Mouse (Mus musculus) cerebellum, postnatal 10 days (tissue): ENCODE measurements around the gene Sms.

Experiments
- DNase-seq, 2 experiments: peaks; one replicate each; pipeline ENCODE4 v3.0.0; 2021; ENCODE audit warnings: mixed read lengths in 2 of 2

The Sms gene

DNA sequence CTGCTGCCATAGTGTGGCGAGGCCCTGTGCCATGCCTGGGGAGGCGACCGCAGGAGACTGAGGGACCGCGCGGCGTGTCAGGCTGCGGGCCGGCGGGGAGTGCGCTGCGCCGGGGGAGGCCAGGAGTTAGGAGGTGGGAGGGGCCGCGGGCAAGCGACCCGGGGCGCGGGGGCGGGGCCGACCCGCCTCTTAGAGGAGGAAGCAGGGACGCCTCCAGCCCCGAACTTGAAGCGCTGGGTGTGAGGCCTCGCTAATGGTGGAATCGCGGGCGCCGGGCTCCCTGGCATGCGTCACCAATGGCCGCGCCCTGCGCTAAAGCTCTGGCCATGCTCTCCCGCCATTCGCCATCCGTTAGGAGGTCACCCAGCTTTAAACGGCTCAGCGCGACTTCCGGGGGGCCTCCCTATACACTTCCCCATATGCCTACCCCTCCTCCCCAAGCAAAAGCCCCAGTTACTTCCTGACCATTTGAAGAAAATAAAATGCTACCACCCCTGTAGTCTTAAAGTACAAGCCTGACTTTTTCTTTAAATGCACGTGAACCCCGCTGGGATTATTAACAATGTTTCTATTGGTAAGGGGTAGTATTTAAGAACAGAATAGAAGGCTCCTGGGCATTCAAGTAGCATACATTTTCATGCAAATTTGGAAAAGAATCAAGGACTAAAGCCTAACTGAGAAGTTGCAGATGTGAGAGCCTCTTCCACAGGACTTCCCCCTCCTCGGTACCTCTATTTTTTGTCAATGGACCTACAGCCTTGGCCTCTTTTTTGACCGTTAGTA, at the start of gene Sms:
TSS of gene Sms (minus strand) at position 344 of the 783 bp plus-strand sequence.
- DNase-seq = peak; percentile 66 to 79

DNA sequence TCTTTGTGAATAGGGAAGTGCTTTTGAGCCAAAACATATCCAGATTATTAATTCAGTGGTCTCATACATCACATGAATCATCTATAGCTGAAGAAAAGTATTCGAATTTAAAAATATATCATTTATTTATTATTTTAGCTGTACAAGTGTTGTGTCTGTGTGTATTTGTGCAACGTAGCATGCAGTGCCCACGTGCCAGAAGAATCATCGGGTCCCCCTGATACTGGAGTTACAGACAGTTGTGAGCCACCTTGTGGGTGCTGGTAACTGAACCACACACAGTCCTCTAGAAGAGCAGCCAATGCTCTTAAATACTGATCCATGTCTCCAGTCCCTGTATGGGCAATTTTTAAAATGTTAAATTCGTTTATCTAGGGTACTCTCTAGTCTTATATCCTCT, 14.3 kb upstream of the Sms start:
- no peak for DNase-seq

DNA sequence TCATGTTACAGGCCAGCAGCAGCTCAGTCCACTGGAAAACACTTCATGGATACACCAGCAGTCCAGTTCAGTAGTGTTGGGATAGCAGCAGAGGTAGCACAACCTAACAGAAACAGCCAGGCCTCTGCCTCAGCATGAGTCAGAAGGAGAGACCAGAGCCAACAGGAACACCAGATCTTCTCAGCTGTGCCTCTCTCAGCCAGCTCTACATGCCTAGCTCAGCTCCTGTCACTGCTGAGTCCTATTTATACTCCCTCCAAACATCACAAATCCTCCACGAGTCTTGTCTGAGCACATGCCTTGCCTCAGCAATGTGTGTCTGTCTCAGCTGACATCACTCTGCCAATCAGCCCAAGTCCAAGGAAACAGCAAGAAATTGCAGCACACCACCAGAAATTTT, 12.4 kb upstream of the Sms start:
- DNase-seq = no peak

DNA sequence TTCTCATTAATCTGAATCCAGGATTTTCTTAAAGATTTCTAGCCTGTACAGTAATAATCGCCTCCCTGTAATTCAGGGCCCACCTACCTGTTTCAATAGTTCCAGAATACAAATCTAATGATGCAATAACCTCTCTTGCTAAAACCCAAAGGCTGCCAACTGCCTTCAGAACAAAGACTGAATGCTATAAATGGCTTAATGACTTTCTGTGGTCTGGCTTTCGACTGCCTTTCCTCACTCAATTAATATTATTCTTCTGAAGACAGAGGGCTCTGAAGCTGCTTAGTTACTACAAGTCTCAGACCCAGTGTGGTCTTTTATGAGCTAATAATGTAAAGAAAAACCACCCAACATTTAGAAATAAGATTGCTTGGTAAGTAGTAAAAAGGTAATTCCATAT, 9.8 kb upstream of the Sms start:
- no peak for DNase-seq

DNA sequence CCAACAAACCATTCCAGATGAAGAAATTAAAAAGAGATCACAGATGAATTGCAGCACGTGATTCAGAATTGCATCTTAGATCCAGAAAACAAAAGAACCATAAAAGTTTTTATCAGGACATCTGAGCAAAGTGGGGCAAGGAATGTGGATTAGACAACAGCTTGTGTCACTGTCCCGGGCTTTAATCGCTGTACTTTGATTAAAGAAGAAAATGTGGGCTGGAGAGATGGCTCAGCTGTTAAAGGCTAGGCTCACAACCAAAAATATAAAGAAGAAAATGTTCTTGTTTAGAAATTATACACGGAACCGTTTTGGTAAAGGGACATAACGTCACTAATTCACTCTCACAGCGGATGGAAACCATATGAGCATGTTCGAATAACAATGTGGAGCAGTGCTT, 7.9 kb upstream of the Sms start:
- no peak for DNase-seq

DNA sequence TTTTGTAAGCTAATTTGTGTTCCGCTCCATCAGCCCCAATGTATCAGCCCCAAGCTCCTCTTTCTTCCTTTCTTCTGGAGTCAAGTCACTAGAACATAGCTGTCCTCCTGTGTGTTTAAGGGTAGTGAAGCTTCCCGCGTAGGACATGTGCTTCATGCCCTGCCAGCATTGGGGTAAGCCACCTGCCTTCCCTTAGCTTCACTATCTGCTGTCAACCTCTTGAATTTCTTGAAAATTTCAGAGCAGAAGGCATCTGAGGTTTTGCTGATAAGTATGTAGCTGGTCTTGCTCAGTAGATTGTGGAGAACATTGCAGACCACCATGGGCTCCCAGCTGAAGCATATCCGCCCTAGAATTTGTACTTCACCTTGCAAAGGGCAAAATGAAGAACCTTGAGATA, 1.1 kb upstream of the Sms start:
- no peak for DNase-seq

DNA sequence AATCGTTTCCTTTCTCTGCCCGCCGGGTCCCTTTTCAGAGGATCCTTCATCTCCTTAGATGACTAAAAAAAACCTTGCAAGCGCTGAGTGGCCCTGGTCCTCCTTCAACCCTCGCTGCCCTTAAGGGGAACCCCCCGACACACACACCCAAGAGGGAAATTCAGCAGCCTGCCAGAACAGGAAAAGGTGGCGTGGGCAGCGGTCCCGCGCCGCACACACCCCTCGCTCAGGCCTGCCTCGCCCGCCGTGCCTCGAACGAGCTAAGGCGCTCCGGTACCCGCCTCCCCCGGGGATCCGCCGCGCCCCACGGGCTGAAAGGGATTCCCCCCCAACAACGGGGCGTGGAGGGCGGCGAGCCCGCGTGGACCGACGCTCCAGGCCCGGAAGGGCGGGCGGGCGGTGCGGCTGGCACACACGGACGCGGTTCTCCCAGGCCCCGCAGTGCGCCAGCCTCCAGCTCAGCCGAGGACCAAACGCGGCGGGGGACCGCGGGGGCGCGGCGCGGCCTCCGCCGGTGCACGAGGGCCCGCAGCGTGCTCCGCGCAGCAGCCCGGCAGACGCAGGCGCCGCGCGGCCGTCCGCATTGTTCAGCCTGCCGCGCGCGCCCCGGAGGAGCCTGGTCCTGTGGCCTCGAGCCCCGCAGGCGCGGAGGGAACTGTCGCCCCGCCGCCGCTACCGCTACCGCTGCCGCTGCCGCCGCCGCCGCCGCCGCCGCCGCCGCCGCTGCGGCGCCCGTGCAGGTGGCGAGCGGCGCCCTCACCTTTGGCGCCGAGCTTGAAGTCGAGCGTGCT, 747 bp downstream of the Sms start:
- DNase-seq = peak; percentile 56 to 60

DNA sequence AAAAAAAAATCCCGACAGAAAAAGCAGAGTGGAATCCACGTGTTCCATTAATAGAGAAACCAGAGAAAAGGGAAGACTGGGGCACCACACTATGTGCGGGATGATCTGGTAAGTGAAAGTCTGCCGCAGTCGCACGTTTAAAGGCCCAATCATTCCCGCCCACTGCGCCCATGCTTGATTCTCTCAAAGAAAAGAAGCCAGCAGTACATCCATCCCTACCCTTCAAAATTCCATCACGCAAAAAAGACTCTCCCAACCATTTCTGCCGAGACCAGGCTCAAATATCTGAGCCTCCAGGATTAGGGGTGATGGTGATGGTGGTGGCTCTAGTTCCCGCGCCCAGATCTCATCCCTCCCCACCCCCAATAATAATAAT, 1.3 kb downstream of the Sms start:
- DNase-seq = peak; percentile 30 to 31

DNA sequence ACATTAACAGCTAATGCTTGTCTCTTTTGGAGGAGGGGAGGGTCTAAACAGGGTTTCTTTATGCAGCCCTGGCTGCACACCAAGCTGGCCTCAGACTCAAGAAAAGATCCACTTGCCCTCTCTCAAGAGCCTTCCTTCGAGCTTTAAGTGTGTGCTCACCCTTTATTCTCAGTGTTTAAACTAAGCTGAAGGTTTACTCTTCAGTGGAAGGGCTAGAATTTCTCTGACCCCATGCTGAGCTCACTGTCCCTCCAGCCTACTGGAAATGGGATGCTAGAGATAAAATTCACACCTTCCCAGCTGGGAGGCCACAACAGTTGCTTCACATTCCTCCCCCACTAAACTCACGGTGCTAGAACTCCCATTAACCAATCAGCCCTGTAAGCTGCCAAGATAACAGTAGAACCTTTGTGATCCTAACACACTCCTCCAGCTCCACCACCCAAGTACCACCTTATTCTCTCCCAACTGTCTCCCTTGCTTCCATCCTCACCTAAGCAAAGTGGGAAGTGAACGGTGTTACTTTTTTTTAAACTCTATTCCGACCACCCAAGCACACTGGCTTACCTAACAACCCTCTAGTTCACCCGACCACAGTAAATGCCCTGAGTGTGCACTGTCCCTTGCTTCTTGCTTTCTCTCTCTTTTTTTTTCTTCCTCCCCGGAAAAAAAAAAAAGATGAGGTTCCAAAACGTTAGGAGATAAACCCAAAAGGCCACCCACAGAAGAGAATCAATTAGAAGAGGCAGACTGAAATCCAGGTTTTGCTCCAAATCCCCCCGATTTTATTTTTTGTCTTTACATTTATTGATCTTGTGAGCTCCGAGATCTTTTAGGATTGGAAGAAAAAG, 2.0 kb downstream of the Sms start:
- DNase-seq = peak in 1 of 2 experiments; percentile 8

DNA sequence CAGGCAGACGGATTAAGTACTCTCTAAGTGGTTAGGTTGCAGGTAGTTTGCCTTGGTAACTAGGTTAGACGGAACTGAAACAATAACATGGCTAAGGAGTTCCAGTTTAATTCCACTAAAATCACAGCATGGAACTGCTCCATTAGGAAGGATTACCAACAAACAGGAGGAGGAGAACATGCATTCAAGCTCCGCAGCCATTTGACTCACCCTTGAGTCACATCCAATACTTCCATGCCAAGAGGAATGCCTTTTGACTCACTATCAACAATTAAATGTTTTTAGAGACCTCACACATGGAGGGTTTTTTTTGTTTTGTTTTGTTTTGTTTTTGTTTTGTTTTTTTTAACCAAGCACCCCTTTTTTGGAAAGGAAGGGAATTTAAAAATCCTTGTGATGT, 3.3 kb downstream of the Sms start:
- DNase-seq = no peak

DNA sequence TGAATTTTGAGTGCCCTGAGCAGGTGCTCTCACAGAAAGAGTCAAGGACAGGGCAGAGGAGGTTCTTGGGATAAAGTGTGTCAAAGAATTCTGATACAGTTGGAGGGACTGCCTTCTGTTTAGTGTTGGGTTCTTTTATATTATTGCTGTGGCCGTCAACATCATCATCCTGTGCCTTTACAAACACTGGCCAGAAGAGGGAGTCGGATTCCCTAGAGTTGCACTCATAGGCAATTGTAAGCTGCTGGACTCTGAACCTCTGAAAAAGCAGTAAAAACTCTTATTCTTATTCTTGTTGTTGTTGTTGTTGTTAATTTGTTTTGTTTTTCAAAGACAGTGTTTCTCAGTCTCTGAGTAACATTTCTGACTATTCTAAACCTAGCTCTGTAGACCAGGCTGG, 5.3 kb downstream of the Sms start:
- peak; percentile 59 to 60 for DNase-seq

DNA sequence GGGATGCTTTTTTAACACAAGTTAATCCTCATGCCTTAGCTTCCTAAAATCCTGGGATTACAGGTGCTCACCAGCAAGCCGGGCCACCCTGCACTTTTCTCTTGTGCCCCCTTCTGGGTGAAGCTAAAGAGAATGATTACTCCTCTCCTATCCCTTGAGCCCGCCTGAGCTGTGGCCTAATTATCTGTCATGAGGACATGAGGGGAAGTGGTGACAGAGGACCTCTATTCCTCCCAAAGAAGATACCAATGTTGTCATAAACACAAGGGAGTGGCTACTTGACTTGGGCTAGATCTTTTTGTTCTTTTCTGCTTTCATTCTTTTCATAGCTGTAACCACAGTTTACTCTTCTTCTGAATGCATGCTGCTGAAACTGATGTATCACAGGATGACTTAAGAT, 9.2 kb downstream of the Sms start:
- no peak for DNase-seq

DNA sequence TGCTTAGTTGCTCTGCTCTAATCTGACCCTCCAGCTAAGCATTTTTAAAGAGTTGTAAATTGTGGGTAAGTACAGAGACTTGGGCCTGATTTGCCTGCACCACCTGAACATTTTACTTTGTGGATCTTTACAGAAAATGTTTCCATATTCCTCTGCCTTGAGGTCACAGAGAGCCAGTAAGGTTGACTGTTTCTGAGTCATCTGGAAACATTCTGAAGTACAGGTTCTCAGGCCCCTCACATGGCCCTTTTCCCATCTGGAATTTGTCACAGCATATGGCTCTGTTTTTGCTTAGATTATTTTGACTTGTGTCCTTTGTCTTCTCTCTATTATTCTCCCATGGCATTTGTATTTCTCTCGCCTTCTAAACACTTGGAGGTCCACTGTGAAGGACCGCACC, 10.2 kb downstream of the Sms start:
- DNase-seq = no peak

DNA sequence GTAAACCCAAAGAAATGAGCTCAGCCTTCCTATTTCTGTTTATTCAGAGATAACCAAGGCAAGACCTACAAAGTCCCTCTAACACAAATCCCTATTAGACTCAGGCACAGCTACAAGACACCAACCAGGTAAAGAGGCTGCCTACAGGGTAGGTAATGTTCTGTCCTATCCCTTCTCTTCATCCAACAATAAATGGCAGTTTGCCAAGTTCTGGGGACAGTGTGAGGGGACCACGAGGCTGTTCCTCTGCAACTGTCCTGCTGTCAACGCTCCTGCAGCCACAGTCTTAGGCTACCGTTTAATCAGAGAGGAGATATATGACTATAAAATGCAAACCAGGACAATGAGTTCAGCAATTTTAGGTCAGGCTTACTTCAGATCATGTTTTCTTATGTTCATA, 14.8 kb downstream of the Sms start:
- DNase-seq = peak; percentile 11 to 43

DNA sequence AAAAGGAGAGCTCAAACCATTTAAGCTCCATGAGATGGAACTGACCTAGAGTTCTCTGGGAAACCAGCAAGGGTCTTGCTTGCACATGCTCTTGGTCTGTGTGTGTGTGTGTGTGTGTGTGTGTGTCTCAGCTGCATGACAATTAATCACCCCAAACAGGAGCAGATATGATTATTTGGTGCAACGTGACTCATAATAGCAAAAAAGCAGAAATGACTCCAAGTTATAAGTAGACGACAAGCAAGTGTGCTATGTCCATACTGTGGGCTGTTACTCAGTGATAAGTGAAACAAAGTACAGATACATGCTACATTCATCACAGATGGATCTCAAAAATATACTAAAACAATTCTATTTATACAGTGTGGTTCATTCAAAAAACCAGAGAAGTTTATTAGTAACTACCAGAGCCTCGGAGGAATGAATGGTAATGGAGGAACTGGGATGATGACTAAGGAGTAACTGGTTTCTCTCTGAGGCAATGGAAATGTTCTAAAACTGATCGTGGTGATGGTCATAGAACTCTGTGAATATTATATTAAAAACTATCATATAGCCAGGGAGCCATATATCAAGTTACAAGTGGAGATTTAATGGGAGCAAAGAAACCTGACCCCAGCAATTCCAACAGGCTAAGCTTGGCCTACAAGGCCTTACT, 15.8 kb downstream of the Sms start:
- no peak for DNase-seq

DNA sequence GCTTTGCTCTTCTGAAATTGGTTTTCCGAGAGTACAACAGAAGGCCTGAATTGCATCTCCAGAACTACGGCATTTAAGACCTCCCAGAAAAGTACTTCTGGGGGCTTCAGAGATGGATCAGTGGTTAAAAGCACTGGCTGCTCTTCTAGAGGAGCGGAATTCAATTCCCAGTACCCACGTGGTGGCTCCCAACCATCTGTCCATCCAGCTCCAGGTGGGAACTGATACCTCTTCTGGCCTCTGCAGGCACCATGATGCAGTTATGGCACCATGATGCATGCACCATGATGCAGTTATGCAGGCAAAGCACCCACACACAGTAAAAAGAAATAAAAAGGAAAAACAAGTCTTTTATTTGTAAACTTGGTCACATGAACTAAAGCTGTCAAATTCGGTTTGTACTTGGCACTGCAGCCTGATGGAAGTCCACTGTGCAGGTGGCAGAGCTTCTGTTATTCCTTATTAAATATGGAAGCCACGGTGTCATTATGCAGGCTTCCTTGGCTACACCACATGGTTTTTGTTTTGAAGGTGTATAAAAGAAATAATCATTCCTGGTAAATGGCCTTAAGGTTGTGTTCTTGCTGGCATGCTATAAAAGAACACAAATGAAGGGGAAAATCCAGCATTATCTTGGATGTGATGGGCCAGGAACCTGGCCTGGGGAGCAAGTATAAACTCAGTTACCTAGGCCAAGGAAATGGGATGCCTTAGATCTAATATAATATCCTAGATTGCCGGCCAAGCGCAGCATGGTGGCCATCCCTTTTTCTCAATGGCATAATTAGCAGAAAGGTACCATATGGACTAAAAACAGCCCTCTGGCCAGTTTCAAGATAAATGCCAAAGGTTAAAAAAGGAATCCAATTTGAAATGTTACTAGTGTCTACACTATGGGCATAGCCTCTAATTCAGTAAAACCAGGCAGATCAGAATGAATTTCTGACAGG, 20.1 kb downstream of the Sms start:
- peak; percentile 55 to 58 for DNase-seq

DNA sequence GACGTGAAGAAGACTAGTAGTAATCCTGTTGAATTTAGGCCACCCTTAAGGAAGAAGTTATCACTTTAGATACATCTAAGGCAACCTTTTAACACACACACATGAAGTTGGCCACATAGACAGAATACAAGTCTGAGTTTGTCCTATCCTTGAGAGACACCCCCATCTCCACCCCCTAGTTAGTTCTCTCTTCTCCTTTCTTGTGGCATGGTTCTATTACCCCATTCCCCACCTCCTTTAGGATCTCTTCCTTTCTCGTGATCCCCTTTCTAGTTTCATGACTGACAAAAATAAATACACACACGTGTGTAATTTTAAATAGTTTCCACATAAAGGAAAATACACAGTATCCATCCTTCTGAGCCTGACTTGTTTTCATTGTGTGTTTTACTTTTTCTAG, 23.3 kb downstream of the Sms start:
- no peak for DNase-seq

DNA sequence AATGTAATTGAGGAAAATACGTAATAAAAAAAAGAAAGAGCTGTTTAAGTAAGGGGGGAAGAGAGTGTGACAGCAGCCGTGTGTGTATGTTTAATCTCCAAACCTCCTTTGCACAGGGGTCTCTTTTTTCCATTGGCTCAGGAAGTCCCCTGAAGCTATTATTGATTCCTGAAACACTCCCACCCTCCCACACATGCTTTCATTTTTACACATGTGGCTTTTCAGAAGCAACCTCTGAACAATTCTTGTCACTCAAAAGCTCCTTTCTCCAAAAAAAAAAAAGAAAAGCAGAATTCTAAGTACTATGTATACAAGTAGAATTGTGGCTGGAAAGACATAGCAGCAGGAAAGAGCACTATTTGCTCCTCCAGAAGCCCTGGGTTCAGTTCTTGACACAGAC, 24.0 kb downstream of the Sms start:
- DNase-seq = no peak

DNA sequence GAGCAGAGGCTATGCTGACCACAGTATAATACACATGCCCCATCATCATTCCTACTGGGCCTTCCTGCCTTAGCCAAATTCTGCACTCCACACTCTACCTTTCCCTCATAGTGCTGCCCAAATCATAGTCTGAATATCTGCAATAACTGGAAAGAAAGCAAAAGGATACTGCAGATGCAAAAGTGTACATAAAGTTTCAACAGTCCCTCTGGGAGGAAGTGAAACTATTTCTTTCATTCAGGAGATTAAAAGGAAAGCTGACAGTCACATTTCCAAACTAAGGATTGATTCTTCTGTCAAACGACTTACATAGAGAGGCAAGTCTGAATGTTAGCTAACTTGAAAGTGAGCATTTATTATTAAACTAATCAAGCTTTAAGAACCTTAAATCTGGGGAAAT, 26.1 kb downstream of the Sms start:
- no peak for DNase-seq

DNA sequence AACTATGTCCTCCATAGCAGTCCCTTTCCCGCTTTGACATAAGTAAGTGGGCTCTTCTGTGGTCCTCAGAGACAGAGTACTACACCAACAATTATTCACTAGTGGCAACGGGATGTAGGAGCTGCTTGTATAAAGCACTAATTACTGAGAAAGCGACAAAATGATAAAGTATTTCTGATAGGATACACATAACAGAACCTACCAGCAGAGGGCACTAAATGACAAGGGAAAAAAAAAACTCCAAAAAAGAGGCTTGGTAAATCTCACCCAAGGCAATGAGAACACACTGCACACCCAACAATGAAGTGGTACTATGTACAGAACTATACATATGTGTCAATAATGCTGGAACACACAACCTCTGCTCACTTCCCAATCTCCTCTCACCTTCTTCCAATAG, 29.4 kb downstream of the Sms start:
- peak; percentile 29 to 71 for DNase-seq

DNA sequence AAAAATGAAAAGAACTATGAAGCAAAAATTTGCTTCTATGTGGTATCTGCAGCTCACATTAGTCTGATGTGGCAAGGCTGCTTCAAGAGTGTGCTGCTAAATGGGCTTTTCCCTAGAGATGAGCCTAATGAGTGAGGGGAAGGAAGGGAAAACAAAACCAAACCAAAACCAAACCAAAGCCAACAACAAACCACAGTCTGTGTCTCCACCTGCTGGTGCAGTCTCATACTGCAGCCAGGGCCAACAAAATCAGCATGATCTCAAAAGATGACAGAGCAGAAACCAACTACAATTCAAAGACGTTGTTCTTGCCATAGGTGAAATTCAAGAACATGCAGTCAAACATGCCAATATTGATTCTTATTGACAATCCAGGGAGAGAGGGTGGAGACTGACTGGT, 37.7 kb downstream of the Sms start:
- DNase-seq = peak; percentile 81 to 86

DNA sequence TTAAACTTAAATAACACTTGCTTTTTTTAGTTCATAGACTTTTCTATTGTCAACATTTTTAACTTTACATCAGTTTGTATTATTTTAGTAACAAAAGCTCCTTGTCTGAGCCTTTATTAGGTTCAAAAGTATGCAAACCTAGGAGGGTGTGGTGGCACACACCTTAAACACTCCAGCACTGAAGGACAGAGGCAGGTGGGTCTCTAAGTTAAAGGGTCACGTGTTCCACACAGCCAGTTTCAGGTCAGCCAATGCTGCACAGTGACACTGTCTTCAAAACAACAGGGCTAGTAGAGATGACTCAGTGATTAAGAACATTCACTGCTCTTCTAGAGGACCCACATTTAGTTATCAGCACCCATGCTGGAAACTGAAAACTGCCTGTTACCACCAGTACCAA, 43.1 kb downstream of the Sms start:
- no peak for DNase-seq
